Mouse (Mus musculus) intestine, embryonic 14.5 days (tissue): ENCODE results near the gene Ddi2. TPM values are rescaled to one million over a fixed set of nuclear protein-coding genes. Genes with fewer than 3 reads are reported as not detected.

ENCODE experiments used
- ATAC-seq: fragments of 200-750 bp; cut with Nextera tagmentation; replicated peaks from 2 replicates; pipeline ENCODE4 v1.8.0; 2017; ENCODE audit warnings: low read depth, moderate number of reproducible peaks, moderate TSS enrichment, moderate library complexity; ENCODE audit not compliant: low FRiP score, low TSS enrichment
- DNase-seq: peaks from one replicate; pipeline ENCODE4 v3.0.0-alpha.2; 2018; ENCODE audit warnings: low spot score
- H3K27ac ChIP-seq: fragments of 300-500 bp; sonication (generic); 2 replicates; pipeline ENCODE4 v1.5.1; 2014; ENCODE audit warnings: low read depth, mild to moderate bottlenecking, control low read depth
- H3K27me3 ChIP-seq: fragments of 300-500 bp; sonication (generic); replicated peaks from 2 replicates; pipeline ENCODE4 v1.6.1; 2014; ENCODE audit warnings: low read length, control low read depth; ENCODE audit not compliant: control insufficient read depth, insufficient read depth
- H3K36me3 ChIP-seq: fragments of 300-500 bp; sonication (generic); 2 replicates; pipeline ENCODE4 v1.6.1; 2014; ENCODE audit warnings: low read length, control low read depth; ENCODE audit not compliant: control insufficient read depth, insufficient read depth
- H3K4me1 ChIP-seq: fragments of 300-500 bp; sonication (generic); replicated peaks from 2 replicates; pipeline ENCODE4 v1.6.1; 2014; ENCODE audit warnings: low read length, control low read depth, mixed read lengths; ENCODE audit not compliant: control insufficient read depth, insufficient read depth
- H3K4me2 ChIP-seq: fragments of 300-500 bp; sonication (generic); 2 replicates; pipeline ENCODE4 v1.6.1; 2014; ENCODE audit warnings: low read length
- H3K4me3 ChIP-seq: fragments of 300-500 bp; sonication (generic); 2 replicates; pipeline ENCODE4 v1.5.1; 2014; ENCODE audit warnings: low read depth, low read length, control low read depth, mixed read lengths
- H3K9ac ChIP-seq: fragments of 300-500 bp; sonication (generic); 2 replicates; pipeline ENCODE4 v1.6.1; 2014; ENCODE audit warnings: mild to moderate bottlenecking, low read length
- H3K9me3 ChIP-seq: fragments of 300-500 bp; sonication (generic); 2 replicates; pipeline ENCODE4 v1.6.1; 2016; ENCODE audit warnings: low read length, control low read depth; ENCODE audit not compliant: control insufficient read depth
- WGBS: fragments of 180-500 bp; shearing (Covaris S2); extraction: QIAGEN DNeasy Blood & Tissue Kit; methylation state at CpG from one replicate; pipeline ENCODE4 v1.1.7; 2014; 5-methylcytosine and 5-hydroxymethylcytosine counted together
- polyA plus RNA-seq: library from polyadenylated mRNA; unstranded; fragments of >200 nt; fragmentation: Nextera tagmentation; extraction: Ambion mirVana; gene quantifications from 2 replicates; pipeline ENCODE4 v1.2.1, GENCODE M21; 2014

The Ddi2 gene
- polyA plus RNA-seq, 1 experiment from 2014 or later, result 19.5 TPM

DNA sequence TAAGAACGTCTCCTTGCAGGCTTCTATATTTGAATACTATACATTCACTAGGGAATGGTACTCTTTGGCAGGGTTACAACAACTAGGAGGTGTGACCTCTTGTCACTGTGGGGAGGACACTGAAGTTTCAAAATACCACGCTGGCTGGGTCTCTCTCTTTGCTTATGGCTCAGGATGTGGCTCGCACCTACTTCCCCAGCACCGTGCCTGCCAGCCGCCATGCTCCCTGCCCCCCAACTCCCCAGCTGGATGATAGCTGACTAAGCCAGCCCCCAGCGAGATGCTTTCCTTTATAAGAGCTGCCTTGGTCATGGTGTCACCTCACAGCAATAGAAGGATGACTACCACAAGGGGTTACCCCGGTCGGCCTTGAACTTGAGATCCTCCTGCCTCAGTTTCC is 70.2 kb downstream of the Ddi2 start:
- peaks cover 24% of the 10 kb centered on the region for H3K36me3 ChIP-seq
- no peak overlapping the region for H3K4me3 ChIP-seq
- no peaks in the 10 kb centered on the region for H3K9me3 ChIP-seq
- H3K4me2 ChIP-seq, result no peak overlapping the region
- no peak overlapping the region for H3K9ac ChIP-seq
- no peaks in the 10 kb centered on the region for H3K27me3 ChIP-seq
- H3K4me1 ChIP-seq, result no peaks in the 10 kb centered on the region
- 90% methylated on average over 8 of the region's 8 CpGs for WGBS
- ATAC-seq (no peak), DNase-seq (no peak)
- H3K27ac ChIP-seq, result no peak overlapping the region

DNA sequence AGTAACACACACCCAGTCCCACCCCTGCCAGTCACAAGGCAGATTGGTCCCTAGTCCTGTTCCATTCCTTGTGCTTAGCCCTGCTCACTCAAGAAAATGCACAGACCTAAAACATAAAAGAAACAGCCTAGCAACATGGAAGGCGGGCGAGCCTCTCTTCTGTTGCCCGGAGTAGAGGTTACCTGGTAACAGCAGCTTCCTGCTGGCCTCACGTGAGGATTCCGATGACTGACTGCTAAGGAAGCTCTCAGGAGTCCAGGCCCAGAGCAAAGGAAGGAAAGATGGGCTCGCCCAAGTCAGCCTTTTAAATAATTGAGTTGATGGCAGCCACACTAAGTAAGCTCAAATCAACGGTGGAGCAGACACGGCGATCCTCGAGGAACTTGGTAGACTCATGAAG is 71.3 kb downstream of the Ddi2 start:
- H3K9ac ChIP-seq, result no peak overlapping the region
- no peaks in the 10 kb centered on the region for H3K4me1 ChIP-seq
- no peak overlapping the region for H3K27ac ChIP-seq
- DNase-seq (no peak), ATAC-seq (no peak)
- WGBS, result 90% methylated on average over 10 of the region's 10 CpGs
- H3K27me3 ChIP-seq, result no peaks in the 10 kb centered on the region
- H3K36me3 ChIP-seq, result peaks cover 17% of the 10 kb centered on the region
- H3K4me3 ChIP-seq, result no peak overlapping the region
- no peak overlapping the region for H3K4me2 ChIP-seq
- H3K9me3 ChIP-seq, result no peaks in the 10 kb centered on the region

DNA sequence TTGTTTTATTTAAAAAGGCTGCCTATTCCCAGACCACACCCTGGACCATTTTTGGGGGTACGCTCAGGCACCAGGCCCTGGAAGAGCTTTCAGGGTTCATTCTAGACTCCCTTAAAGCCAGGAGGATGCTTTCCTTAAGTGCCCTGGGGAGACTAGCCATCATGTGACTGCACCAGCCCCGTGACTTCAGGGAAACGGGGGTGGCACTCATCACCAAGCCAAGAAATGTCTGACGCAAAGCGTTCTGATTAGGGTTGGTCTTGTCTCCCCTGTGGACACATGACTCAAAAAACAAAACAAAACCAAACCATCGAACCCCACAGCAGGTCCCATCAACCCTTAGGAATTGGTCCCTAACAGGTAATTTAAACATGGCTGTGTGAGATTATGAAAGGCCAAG is 71.9 kb downstream of the Ddi2 start:
- H3K4me3 ChIP-seq, result no peak overlapping the region
- peaks cover 16% of the 10 kb centered on the region for H3K36me3 ChIP-seq
- DNase-seq (no peak), ATAC-seq (no peak)
- H3K4me1 ChIP-seq, result no peaks in the 10 kb centered on the region
- 91% methylated on average over 6 of the region's 6 CpGs for WGBS
- H3K9me3 ChIP-seq, result no peaks in the 10 kb centered on the region
- no peak overlapping the region for H3K4me2 ChIP-seq
- no peaks in the 10 kb centered on the region for H3K27me3 ChIP-seq
- no peak overlapping the region for H3K9ac ChIP-seq
- H3K27ac ChIP-seq, result no peak overlapping the region

DNA sequence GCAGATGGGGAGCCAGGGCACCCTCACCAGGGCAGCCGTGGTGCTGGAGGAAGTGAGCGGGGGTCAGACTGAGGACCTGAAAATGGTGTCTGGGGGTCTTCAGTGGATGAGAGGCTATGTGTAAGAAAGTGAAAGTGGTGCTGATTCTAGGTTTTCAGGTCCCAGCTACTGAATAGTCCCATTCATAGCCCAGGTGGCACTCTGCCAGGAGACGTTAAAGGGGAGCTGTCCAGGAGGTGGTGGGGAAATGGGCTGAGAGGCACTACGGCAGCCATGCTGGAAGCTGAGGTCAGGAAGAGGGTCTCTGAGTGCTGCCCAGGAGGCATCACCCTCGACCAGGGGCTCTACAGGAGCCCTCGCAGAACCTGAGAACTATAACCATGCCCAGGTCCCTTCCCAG is 74.0 kb downstream of the Ddi2 start:
- no peak overlapping the region for H3K4me3 ChIP-seq
- WGBS, result 78% methylated on average over 6 of the region's 6 CpGs
- no peaks in the 10 kb centered on the region for H3K4me1 ChIP-seq
- ATAC-seq, result no peak
- H3K27me3 ChIP-seq, result no peaks in the 10 kb centered on the region
- H3K4me2 ChIP-seq, result no peak overlapping the region
- H3K36me3 ChIP-seq, result peaks cover 16% of the 10 kb centered on the region
- no peak overlapping the region for H3K9ac ChIP-seq
- H3K9me3 ChIP-seq, result no peaks in the 10 kb centered on the region
- no peak overlapping the region for H3K27ac ChIP-seq
- DNase-seq, result no peak

DNA sequence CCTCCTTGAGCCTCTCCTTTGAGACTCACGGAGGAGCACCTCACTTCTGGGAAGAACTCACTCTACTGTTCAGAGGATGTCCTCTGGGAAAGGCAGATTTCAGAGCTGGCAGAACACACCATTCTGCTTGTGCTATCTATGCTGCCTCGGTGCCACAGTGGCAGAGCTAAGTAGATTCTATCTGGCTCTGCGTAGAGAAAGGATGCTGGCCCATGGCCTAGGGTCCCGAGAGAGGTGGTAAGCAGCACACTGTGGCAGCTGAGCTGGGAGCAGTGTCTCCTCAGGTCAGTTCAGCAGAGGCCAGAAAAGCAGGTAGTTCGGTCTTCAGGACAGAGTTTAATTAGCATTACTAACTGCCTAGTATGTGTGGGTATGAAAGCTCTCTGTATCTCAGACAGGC is 75.0 kb downstream of the Ddi2 start:
- Histone ChIP-seq H3K4me2 (no peak overlapping the region), H3K4me3 (no peak overlapping the region), H3K27ac (no peak overlapping the region), H3K4me1 (peaks cover 6% of the 10 kb centered on the region; the same call in 1 of the 2 replicates), H3K9ac (no peak overlapping the region), H3K9me3 (no peaks in the 10 kb centered on the region), H3K27me3 (no peaks in the 10 kb centered on the region), H3K36me3 (peaks cover 12% of the 10 kb centered on the region)
- ATAC-seq (no peak), DNase-seq (no peak)
- 94% methylated on average over 5 of the region's 5 CpGs for WGBS

DNA sequence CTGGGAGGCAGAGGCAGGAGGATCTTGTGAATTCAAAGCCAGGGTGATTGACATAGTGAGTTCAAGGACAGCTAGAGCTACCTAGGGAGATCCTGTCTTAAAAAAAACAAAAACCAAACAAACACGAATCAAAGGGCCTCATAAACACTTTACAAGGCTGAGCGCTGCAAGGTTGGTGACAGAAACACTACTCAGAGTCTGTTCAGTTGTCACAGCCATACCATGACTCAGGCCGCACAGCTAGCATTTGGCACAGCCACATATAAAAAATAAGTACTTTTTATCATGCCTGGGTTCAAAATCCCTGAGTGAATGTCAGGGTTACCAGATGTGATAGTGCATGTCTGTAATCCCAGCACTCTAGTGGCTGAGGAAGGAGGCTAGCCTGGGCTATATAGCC is 76.0 kb downstream of the Ddi2 start:
- Histone ChIP-seq H3K27ac (no peak overlapping the region), H3K36me3 (peaks cover 16% of the 10 kb centered on the region), H3K27me3 (no peaks in the 10 kb centered on the region), H3K4me2 (no peak overlapping the region), H3K9me3 (no peaks in the 10 kb centered on the region), H3K9ac (no peak overlapping the region), H3K4me1 (peaks cover 6% of the 10 kb centered on the region; the same call in 1 of the 2 replicates), H3K4me3 (no peak overlapping the region)
- DNase-seq, result no peak
- WGBS, result 91% methylated on average over 3 of the region's 3 CpGs
- ATAC-seq, result no peak

DNA sequence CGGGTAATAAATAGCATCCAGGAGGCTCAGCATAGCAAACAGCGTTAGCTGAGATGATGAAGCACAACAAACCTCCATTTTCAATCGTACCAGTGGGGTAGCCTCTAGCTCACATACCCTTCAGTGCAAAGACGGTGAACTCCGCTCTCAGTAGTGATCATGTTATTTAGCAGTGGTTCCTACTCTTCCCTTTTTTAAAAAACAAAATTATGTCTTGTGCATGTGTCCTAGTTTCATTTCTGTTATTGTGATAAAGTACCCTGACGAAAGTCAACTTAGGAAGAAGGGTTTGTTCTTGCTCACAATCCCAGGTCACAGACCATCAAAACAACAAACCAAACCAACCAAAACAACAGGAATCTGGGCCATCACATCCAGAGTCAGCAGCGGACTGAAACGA is 77.2 kb downstream of the Ddi2 start:
- Histone ChIP-seq H3K4me3 (no peak overlapping the region), H3K4me1 (peaks cover 6% of the 10 kb centered on the region; the same call in 1 of the 2 replicates), H3K9me3 (no peaks in the 10 kb centered on the region), H3K27ac (no peak overlapping the region), H3K9ac (no peak overlapping the region), H3K27me3 (no peaks in the 10 kb centered on the region), H3K4me2 (no peak overlapping the region), H3K36me3 (peaks cover 17% of the 10 kb centered on the region)
- 91% methylated on average over 8 of the region's 8 CpGs for WGBS
- no peak for DNase-seq
- ATAC-seq, result no peak

DNA sequence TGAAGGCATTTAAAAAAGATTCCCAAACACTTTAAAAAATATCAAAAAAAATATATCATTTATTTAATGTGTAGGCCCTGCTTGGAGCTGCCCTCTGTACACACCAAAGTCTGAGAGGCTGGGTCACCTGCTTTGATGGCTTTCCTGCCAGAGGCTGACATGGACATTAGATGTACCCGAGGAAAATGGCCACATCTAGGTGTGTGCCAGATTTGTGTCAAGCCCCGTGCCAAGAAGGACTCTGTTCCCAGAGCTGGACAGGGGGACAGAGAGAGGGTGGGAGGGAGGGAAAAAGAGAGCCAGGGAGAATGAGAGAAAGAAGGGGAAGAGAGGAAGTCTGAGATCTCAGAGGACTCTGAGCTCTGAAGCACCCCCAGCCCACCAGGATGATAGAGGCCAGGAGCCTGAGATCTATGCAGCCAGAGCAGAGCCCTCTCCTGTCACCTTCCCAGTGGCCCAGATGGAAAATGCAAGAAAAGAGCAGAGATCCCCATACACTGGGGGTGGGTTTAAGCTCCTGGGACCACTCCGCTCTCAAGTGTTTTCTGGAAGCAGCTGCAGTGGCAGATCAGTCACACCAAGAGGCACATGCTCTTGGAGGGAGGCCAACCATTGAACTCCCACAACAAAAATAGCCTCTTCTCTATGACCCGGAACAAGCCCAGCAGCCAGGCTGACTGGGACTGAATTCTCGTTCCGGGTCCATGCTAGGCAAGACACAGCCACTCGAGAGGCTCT is 79.9 kb downstream of the Ddi2 start:
- Histone ChIP-seq H3K4me1 (peaks cover 6% of the 10 kb centered on the region; the same call in 1 of the 2 replicates), H3K9ac (no peak overlapping the region), H3K9me3 (no peaks in the 10 kb centered on the region), H3K4me3 (no peak overlapping the region), H3K36me3 (peaks cover 30% of the 10 kb centered on the region), H3K4me2 (no peak overlapping the region), H3K27me3 (no peaks in the 10 kb centered on the region), H3K27ac (peak overlapping the region; percentile 24; the same call in 1 of the 2 replicates)
- peak; percentile 46; the same call in 1 of the 2 replicates for ATAC-seq
- WGBS, result 60% methylated on average over 7 of the region's 7 CpGs
- DNase-seq, result peak; percentile 57
